Mouse (Mus musculus) liver, embryonic 14.5 days (tissue): ENCODE measurements at regions not wholly inside any gene's neighbourhood (a gene's known extent, or its start where the extent isn't known, plus 50 kb on each side); places are given as distances from the start of the nearest gene placed in this dataset.

Experiments used
- CTCF ChIP-seq: IDR thresholded peaks from 2 replicates; pipeline ENCODE4 v1.5.1; 2016; ENCODE audit warnings: antibody characterized with exemption, low read depth, control low read depth
- EP300 ChIP-seq: IDR thresholded peaks from 2 replicates; pipeline ENCODE4 v1.6.1; 2016; ENCODE audit warnings: antibody characterized with exemption, low read depth

- TF ChIP-seq CTCF: no peak
- TF ChIP-seq EP300: no peak
Measured at GRCm38 (mm10) chr13:111968197-111968596, 159.4 kb upstream of the Map3k1 start.
